Mouse (Mus musculus): Measurements from ENCODE around the gene Esrra. TPM values are rescaled to one million over a fixed set of nuclear protein-coding genes. Genes with fewer than 3 reads are reported as not detected.
A peak's percentile ranks its signal among the peaks of the same experiment; 100 is the strongest.

Esrra gene
- polyA plus RNA-seq, 1 experiment from 2014 or later: 5.0 TPM

DNA sequence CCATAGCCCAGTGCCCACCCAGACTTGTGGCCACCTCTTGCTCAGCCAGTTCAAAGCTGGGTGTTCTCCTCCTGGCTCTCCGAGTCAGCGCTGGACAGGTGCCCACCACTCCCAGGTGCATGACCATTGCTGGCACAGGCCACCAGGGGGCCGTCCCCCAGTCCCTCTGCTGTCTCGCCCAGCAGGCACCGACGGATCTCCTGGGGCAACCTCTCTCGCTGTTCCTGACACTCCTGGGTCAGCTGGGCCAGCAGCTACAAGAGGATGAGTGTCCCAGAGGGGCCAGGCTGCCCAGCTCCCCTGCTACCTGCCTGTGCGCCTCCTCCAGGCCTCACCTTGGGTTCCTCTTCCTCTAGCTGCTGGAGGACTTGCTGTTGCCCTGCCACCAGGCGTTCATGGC lies 32.4 kb upstream of the Esrra start:
- Histone ChIP-seq H3K9me3 (ENCODE audit: control insufficient read depth, low read length) (no peaks in the 10 kb centered on the region), H3K27ac (ENCODE audit: low read depth, low read length) (no peak overlapping the region), H3K4me2 (replicated peaks; ENCODE audit: low read depth, low read length) (no peak overlapping the region), H3K36me3 (ENCODE audit: control insufficient read depth, insufficient read depth, low read length) (0 out of 2 replicates have a peak, but pooled peaks cover 2% of the 10 kb centered on the region), H3K27me3 (ENCODE audit: control insufficient read depth, insufficient read depth, low read length) (no peaks in the 10 kb centered on the region; the same call in 1 of the 2 replicates), H3K9ac (ENCODE audit: low read depth, low read length) (no peak overlapping the region), H3K4me1 (replicated peaks; ENCODE audit: control insufficient read depth, insufficient read depth, low read length) (peaks cover 12% of the 10 kb centered on the region; the same call in 1 of the 2 replicates), H3K4me3 (ENCODE audit: low read depth, low read length) (no peak overlapping the region)
- WGBS: 54% methylated on average over 9 of the region's 9 CpGs
- ATAC-seq (ENCODE audit: low FRiP score): no peak
- no peak for DNase-seq (ENCODE audit: low spot score)

DNA sequence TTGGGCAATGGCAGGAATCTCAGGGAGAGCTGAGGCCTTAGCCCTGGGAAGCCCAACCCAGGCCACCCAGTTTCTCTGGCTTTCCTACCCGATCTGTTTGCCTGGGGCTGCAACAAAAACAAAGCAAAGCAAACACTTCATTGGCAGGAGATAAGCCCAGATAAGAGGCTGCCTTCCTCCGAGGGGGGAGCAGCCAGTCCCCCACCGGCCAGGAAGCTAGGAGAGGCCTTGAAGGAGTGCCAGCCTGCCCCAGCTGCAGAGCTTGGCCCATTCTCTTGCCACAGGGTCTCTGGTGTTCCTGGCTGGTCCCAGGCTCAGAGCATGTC lies 31.1 kb upstream of the Esrra start:
- peak overlapping the region; percentile 66 for H3K4me3 ChIP-seq (ENCODE audit: low read depth, low read length)
- no peaks in the 10 kb centered on the region; the same call in 1 of the 2 replicates for H3K27me3 ChIP-seq (ENCODE audit: control insufficient read depth, insufficient read depth, low read length)
- no peaks in the 10 kb centered on the region for H3K9me3 ChIP-seq (ENCODE audit: control insufficient read depth, low read length)
- WGBS: 43% methylated on average over 3 of the region's 3 CpGs
- ATAC-seq (ENCODE audit: low FRiP score) (no peak), DNase-seq (ENCODE audit: low spot score) (no peak)
- no peak overlapping the region for H3K27ac ChIP-seq (ENCODE audit: low read depth, low read length)
- H3K4me1 ChIP-seq (replicated peaks; ENCODE audit: control insufficient read depth, insufficient read depth, low read length): peaks cover 12% of the 10 kb centered on the region; the same call in 1 of the 2 replicates
- 0 out of 2 replicates have a peak, but pooled peaks cover 2% of the 10 kb centered on the region for H3K36me3 ChIP-seq (ENCODE audit: control insufficient read depth, insufficient read depth, low read length)
- peak overlapping the region; percentile 71 for H3K4me2 ChIP-seq (replicated peaks; ENCODE audit: low read depth, low read length)
- H3K9ac ChIP-seq (ENCODE audit: low read depth, low read length): peak overlapping the region; percentile 88; the same call in 1 of the 2 replicates

DNA sequence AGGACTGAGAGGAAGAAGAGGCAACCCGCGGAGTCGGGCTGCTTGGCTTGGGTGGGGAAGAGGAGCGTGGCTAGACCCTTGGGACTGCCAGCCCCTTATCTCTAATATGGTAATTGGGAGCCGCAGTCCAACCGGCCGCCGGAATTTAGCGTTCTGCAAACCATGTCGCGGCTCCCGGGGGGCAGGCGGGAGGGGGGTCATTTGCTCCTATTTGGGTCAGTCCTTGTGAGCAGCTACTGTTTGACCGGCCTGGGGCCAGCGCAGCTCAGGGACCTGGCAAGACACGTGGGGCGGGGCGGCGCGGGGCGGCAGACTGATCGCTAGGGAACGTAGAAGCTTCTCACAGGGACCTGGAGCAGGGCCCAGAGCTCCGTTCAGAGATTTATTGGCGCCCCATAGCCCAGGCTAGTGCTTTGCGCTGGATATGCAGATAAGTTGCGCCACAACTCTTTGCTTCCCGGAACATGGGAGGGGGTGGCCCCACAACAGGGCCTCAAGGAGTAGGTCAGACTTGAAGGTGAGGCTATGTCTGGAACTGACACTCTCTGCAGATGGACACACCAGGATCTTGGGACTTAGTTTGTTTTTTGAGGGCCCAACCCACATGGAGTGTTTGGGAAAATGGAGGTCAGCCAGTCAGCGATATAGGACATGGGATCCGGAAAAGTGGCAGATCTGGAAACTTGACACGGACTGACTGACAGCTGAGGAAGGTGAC lies 30.5 kb upstream of the Esrra start:
- DNase-seq (ENCODE audit: low spot score) (peak; percentile 57), ATAC-seq (ENCODE audit: low FRiP score) (peak; percentile 46)
- no peaks in the 10 kb centered on the region; the same call in 1 of the 2 replicates for H3K27me3 ChIP-seq (ENCODE audit: control insufficient read depth, insufficient read depth, low read length)
- 3% methylated on average over 31 of the region's 31 CpGs for WGBS
- peaks cover 12% of the 10 kb centered on the region; the same call in 1 of the 2 replicates for H3K4me1 ChIP-seq (replicated peaks; ENCODE audit: control insufficient read depth, insufficient read depth, low read length)
- no peaks in the 10 kb centered on the region for H3K9me3 ChIP-seq (ENCODE audit: control insufficient read depth, low read length)
- H3K9ac ChIP-seq (ENCODE audit: low read depth, low read length): peak overlapping the region; percentile 88
- H3K4me2 ChIP-seq (replicated peaks; ENCODE audit: low read depth, low read length): peak overlapping the region; percentile 71
- peak overlapping the region; percentile 98 for H3K27ac ChIP-seq (ENCODE audit: low read depth, low read length)
- peak overlapping the region; percentile 66 for H3K4me3 ChIP-seq (ENCODE audit: low read depth, low read length)
- 0 out of 2 replicates have a peak, but pooled peaks cover 2% of the 10 kb centered on the region for H3K36me3 ChIP-seq (ENCODE audit: control insufficient read depth, insufficient read depth, low read length)

DNA sequence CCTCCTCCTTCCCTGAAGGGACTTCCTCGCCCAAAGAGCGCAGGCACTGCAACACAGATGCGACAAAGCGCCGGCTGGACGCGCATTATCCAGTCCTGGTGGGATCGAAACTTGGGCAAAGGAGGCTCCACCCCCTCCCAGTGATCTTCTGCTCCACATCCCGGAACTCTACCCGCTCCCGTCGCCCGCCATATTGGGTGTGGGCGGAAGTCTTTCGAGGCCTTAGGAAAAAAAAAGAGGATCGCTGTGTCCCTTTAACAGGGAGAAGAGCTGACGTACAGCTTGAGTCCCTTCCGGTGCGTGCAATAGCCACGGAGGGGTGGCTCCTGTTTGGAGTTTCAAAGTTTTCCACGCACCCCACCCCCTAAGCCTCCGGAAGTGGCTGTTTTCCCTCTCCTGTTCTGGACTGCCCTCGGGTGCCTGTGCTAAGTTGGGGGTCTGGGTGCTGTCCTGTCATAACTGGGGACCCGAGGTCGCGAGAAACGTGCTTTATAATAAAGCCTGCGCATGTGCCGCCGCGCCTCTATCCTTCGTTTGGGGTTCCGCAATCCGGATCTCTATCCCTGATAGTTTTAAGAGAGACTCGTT lies 29.9 kb upstream of the Esrra start:
- under 1% methylated on average over 35 of the region's 35 CpGs for WGBS
- Histone ChIP-seq H3K27ac (ENCODE audit: low read depth, low read length) (peak overlapping the region; percentile 98), H3K4me1 (replicated peaks; ENCODE audit: control insufficient read depth, insufficient read depth, low read length) (peaks cover 12% of the 10 kb centered on the region; the same call in 1 of the 2 replicates), H3K27me3 (ENCODE audit: control insufficient read depth, insufficient read depth, low read length) (no peaks in the 10 kb centered on the region; the same call in 1 of the 2 replicates), H3K4me3 (ENCODE audit: low read depth, low read length) (peak overlapping the region; percentile 66), H3K9me3 (ENCODE audit: control insufficient read depth, low read length) (no peaks in the 10 kb centered on the region), H3K4me2 (replicated peaks; ENCODE audit: low read depth, low read length) (peak overlapping the region; percentile 71), H3K36me3 (ENCODE audit: control insufficient read depth, insufficient read depth, low read length) (0 out of 2 replicates have a peak, but pooled peaks cover 2% of the 10 kb centered on the region), H3K9ac (ENCODE audit: low read depth, low read length) (peak overlapping the region; percentile 88)
- DNase-seq (ENCODE audit: low spot score): peak; percentile 94
- peak; percentile 84 for ATAC-seq (ENCODE audit: low FRiP score)

DNA sequence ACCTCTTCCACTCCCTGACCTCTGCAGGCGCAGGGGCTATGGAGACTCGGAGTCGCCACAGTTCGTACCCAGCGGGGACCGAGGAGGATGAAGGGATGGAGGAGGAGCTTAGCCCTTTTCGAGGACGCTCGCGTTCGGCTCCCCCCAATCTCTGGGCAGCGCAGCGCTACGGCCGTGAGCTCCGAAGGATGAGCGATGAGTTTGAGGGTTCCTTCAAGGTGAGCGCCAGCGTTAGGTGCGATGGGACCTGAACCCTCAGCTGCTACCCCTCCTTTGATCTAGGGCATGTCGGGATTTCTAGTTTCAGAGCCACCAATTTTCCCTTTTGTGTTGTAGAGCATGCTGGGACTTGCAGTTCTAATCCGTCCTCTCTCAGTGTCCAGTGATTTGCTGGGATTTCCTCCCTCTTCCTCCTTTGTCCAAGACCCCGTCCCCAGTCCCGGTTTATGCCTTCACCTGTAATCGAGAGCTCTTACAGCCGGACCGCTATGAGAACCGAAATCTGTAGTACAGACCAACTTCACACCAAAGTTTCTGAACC lies 29.1 kb upstream of the Esrra start:
- ATAC-seq (ENCODE audit: low FRiP score) (peak; percentile 76), DNase-seq (ENCODE audit: low spot score) (peak; percentile 73)
- WGBS: under 1% methylated on average over 28 of the region's 28 CpGs
- no peaks in the 10 kb centered on the region for H3K9me3 ChIP-seq (ENCODE audit: control insufficient read depth, low read length)
- peak overlapping the region; percentile 88 for H3K9ac ChIP-seq (ENCODE audit: low read depth, low read length)
- peaks cover 12% of the 10 kb centered on the region; the same call in 1 of the 2 replicates for H3K4me1 ChIP-seq (replicated peaks; ENCODE audit: control insufficient read depth, insufficient read depth, low read length)
- H3K36me3 ChIP-seq (ENCODE audit: control insufficient read depth, insufficient read depth, low read length): 0 out of 2 replicates have a peak, but pooled peaks cover 2% of the 10 kb centered on the region
- H3K4me3 ChIP-seq (ENCODE audit: low read depth, low read length): peak overlapping the region; percentile 66
- peak overlapping the region; percentile 71 for H3K4me2 ChIP-seq (replicated peaks; ENCODE audit: low read depth, low read length)
- H3K27me3 ChIP-seq (ENCODE audit: control insufficient read depth, insufficient read depth, low read length): no peaks in the 10 kb centered on the region; the same call in 1 of the 2 replicates
- peak overlapping the region; percentile 98 for H3K27ac ChIP-seq (ENCODE audit: low read depth, low read length)

DNA sequence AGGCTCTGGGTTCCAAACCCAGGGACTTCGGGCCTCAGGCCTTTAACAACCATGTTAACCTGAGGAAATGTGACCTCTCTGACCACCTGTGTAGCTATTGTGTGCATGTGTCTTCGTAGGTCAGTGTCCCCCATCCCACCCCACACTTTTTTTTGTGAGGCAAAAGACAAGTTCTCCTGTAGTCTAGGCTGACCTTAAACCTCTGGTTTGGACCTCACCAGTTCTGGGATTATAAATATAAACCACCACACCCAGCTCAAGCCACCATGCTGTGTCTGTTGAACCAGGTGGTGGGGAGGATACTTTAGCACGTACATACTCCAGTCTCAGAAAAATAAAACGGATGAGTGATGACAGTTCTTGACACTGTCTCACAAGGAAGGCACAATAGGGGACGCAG lies 28.3 kb upstream of the Esrra start:
- no peak for DNase-seq (ENCODE audit: low spot score)
- Histone ChIP-seq H3K9ac (ENCODE audit: low read depth, low read length) (peak overlapping the region; percentile 88), H3K27ac (ENCODE audit: low read depth, low read length) (0 out of 2 replicates have a peak overlapping the region, but pooled peaks have one; percentile 98), H3K4me3 (ENCODE audit: low read depth, low read length) (peak overlapping the region; percentile 66), H3K4me1 (replicated peaks; ENCODE audit: control insufficient read depth, insufficient read depth, low read length) (peaks cover 12% of the 10 kb centered on the region; the same call in 1 of the 2 replicates), H3K36me3 (ENCODE audit: control insufficient read depth, insufficient read depth, low read length) (0 out of 2 replicates have a peak, but pooled peaks cover 2% of the 10 kb centered on the region), H3K9me3 (ENCODE audit: control insufficient read depth, low read length) (no peaks in the 10 kb centered on the region), H3K4me2 (replicated peaks; ENCODE audit: low read depth, low read length) (peak overlapping the region; percentile 71), H3K27me3 (ENCODE audit: control insufficient read depth, insufficient read depth, low read length) (no peaks in the 10 kb centered on the region; the same call in 1 of the 2 replicates)
- WGBS: 59% methylated on average over 5 of the region's 5 CpGs
- no peak for ATAC-seq (ENCODE audit: low FRiP score)

DNA sequence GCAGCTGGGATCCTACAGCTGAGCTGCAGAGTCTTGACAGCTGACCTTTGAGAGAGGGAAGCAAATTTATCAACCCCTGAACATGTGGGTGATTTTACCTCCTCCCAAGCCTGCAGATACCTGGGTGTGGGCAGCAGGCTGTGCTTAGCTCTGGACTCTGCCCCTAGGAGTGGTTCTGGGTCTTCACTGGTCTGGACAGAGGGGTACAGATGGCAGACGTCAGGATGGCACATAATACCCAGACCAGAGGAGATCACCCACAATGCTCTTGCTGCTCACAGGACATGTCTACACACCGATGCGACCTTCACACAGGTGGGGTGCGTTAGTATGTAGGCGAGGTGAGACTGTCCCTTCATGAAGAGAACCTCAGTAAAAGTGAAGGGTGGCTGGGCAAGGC lies 27.9 kb upstream of the Esrra start:
- no peaks in the 10 kb centered on the region; the same call in 1 of the 2 replicates for H3K27me3 ChIP-seq (ENCODE audit: control insufficient read depth, insufficient read depth, low read length)
- H3K9me3 ChIP-seq (ENCODE audit: control insufficient read depth, low read length): no peaks in the 10 kb centered on the region
- H3K36me3 ChIP-seq (ENCODE audit: control insufficient read depth, insufficient read depth, low read length): 0 out of 2 replicates have a peak, but pooled peaks cover 2% of the 10 kb centered on the region
- no peak overlapping the region for H3K4me2 ChIP-seq (replicated peaks; ENCODE audit: low read depth, low read length)
- DNase-seq (ENCODE audit: low spot score) (no peak), ATAC-seq (ENCODE audit: low FRiP score) (no peak)
- H3K4me1 ChIP-seq (replicated peaks; ENCODE audit: control insufficient read depth, insufficient read depth, low read length): peaks cover 12% of the 10 kb centered on the region; the same call in 1 of the 2 replicates
- H3K27ac ChIP-seq (ENCODE audit: low read depth, low read length): no peak overlapping the region
- H3K4me3 ChIP-seq (ENCODE audit: low read depth, low read length): 0 out of 2 replicates have a peak overlapping the region, but pooled peaks have one; percentile 66
- H3K9ac ChIP-seq (ENCODE audit: low read depth, low read length): peak overlapping the region; percentile 4; the same call in 1 of the 2 replicates
- 93% methylated on average over 5 of the region's 5 CpGs for WGBS

DNA sequence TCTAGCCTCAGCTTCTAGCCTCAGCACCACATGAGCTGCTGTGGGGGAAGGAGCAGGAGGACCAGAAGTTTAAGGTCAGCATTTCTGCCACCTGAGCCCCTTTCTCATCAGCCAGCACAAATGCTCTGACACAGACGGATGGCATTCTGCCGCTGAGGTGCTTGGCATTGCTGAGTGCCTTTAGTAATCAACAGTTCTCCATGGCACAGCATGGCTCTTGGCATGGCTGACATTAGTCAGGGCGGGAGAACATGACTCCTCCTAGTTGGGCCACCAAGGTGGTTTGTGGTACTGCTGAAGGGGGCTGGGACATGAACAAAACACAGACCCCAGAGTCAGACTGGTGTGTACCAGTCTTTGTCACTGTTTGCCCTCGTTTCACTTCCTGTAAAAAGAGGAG lies 26.6 kb upstream of the Esrra start:
- 78% methylated on average over 4 of the region's 4 CpGs for WGBS
- no peak overlapping the region for H3K27ac ChIP-seq (ENCODE audit: low read depth, low read length)
- H3K9ac ChIP-seq (ENCODE audit: low read depth, low read length): no peak overlapping the region

More for the DNA sequence above, 26.6 kb upstream of the Esrra start:
- DNase-seq (ENCODE audit: low spot score) (no peak), ATAC-seq (ENCODE audit: low FRiP score) (no peak)
- H3K9me3 ChIP-seq (ENCODE audit: control insufficient read depth, low read length): no peaks in the 10 kb centered on the region
- no peak overlapping the region; the same call in 1 of the 2 replicates for H3K4me3 ChIP-seq (ENCODE audit: low read depth, low read length)
- H3K4me1 ChIP-seq (replicated peaks; ENCODE audit: control insufficient read depth, insufficient read depth, low read length): peaks cover 12% of the 10 kb centered on the region; the same call in 1 of the 2 replicates
- H3K27me3 ChIP-seq (ENCODE audit: control insufficient read depth, insufficient read depth, low read length): no peaks in the 10 kb centered on the region; the same call in 1 of the 2 replicates
- 0 out of 2 replicates have a peak, but pooled peaks cover 2% of the 10 kb centered on the region for H3K36me3 ChIP-seq (ENCODE audit: control insufficient read depth, insufficient read depth, low read length)
- H3K4me2 ChIP-seq (replicated peaks; ENCODE audit: low read depth, low read length): no peak overlapping the region
